Mouse (Mus musculus): ENCODE data around the gene Bcl6b.

Bcl6b gene

GRCm38 (mm10) chr11:70229260-70230010 is at the start of gene Bcl6b:
Gene Bcl6b (minus strand): TSS chr11:70229798.
- DNase-seq (ENCODE audit: low spot score in 2 of 2) = no peak

GRCm38 (mm10) chr11:70278961-70279360 is 49.4 kb upstream of the Bcl6b start:
- no peak for DNase-seq (ENCODE audit: low spot score in 2 of 2)

GRCm38 (mm10) chr11:70271641-70272040 is 42.0 kb upstream of the Bcl6b start:
- no peak for DNase-seq (ENCODE audit: low spot score in 2 of 2)

- DNase-seq (ENCODE audit: low spot score in 2 of 2) = no peak
Observed at GRCm38 (mm10) chr11:70266405-70266804, 36.8 kb upstream of the Bcl6b start.

- no peak for DNase-seq (ENCODE audit: low spot score in 2 of 2)
Observed at GRCm38 (mm10) chr11:70265819-70266218, 36.2 kb upstream of the Bcl6b start.

- DNase-seq (ENCODE audit: low spot score in 2 of 2) = peak; percentile 57 to 60
Observed at GRCm38 (mm10) chr11:70265252-70265651, 35.7 kb upstream of the Bcl6b start.

- DNase-seq (ENCODE audit: low spot score in 2 of 2) = no peak
Observed at GRCm38 (mm10) chr11:70259035-70259434, 29.4 kb upstream of the Bcl6b start.

GRCm38 (mm10) chr11:70254931-70255531 is 25.4 kb upstream of the Bcl6b start, which contains the start of gene Alox12:
Gene Alox12 (minus strand): TSS chr11:70255353.
- DNase-seq (ENCODE audit: low spot score in 2 of 2) = no peak

- DNase-seq (ENCODE audit: low spot score in 2 of 2) = no peak
Observed at GRCm38 (mm10) chr11:70254337-70254736, 24.7 kb upstream of the Bcl6b start.

GRCm38 (mm10) chr11:70251853-70252252 is 22.3 kb upstream of the Bcl6b start:
- DNase-seq (ENCODE audit: low spot score in 2 of 2) = no peak

- no peak for DNase-seq (ENCODE audit: low spot score in 2 of 2)
Observed at GRCm38 (mm10) chr11:70250150-70250549, 20.6 kb upstream of the Bcl6b start.

- peak; percentile 59 to 88 for DNase-seq (ENCODE audit: low spot score in 2 of 2)
Observed at GRCm38 (mm10) chr11:70247136-70247845, 17.7 kb upstream of the Bcl6b start.

GRCm38 (mm10) chr11:70242591-70242990 is 13.0 kb upstream of the Bcl6b start:
- no peak for DNase-seq (ENCODE audit: low spot score in 2 of 2)

GRCm38 (mm10) chr11:70239541-70240279 is 10.1 kb upstream of the Bcl6b start, which contains the start of the genes Gm21988 and Rnasek:
Gene Gm21988 (minus strand): TSS chr11:70239830.
Gene Rnasek (minus strand): TSS chr11:70239842.
- peak; percentile 61 to 62 for DNase-seq (ENCODE audit: low spot score in 2 of 2)

GRCm38 (mm10) chr11:70238591-70239440 is 9.2 kb upstream of the Bcl6b start:
- no peak for DNase-seq (ENCODE audit: low spot score in 2 of 2)

- DNase-seq (ENCODE audit: low spot score in 2 of 2) = peak; percentile 96 to 97
Observed at GRCm38 (mm10) chr11:70237457-70238167, 8.0 kb upstream of the Bcl6b start, which contains the start of gene 0610010K14Rik. Gene 0610010K14Rik (minus strand): TSS chr11:70237914.

GRCm38 (mm10) chr11:70236717-70237116 is 7.1 kb upstream of the Bcl6b start:
- no peak for DNase-seq (ENCODE audit: low spot score in 2 of 2)

- DNase-seq (ENCODE audit: low spot score in 2 of 2) = no peak
Observed at GRCm38 (mm10) chr11:70235254-70235900, 5.8 kb upstream of the Bcl6b start.

GRCm38 (mm10) chr11:70234497-70234896 is 4.9 kb upstream of the Bcl6b start:
- DNase-seq (ENCODE audit: low spot score in 2 of 2) = no peak

- no peak for DNase-seq (ENCODE audit: low spot score in 2 of 2)
Observed at GRCm38 (mm10) chr11:70234037-70234436, 4.4 kb upstream of the Bcl6b start.

Measured in thymus, postnatal 10 days (tissue).